Mouse (Mus musculus): Measurements from ENCODE around the gene Tubgcp5. TPM values are rescaled to one million over a fixed set of nuclear protein-coding genes. Genes with fewer than 3 reads are reported as not detected.

Gene Tubgcp5
- polyA plus RNA-seq, 1 experiment from 2014 or later = 39.0 TPM

- H3K27ac ChIP-seq = no peak overlapping the region
- H3K4me3 ChIP-seq = no peak overlapping the region
- no peak overlapping the region for H3K9ac ChIP-seq
- H3K4me2 ChIP-seq = no peak overlapping the region
- peaks cover 85% of the 10 kb centered on the region for H3K36me3 ChIP-seq (ENCODE audit: poor library complexity, severe bottlenecking)
- 97% methylated on average over 2 of the region's 2 CpGs for WGBS
- no peaks in the 10 kb centered on the region for H3K4me1 ChIP-seq
- no peaks in the 10 kb centered on the region for H3K27me3 ChIP-seq
- no peak for ATAC-seq
- no peaks in the 10 kb centered on the region for H3K9me3 ChIP-seq (replicated peaks)
Measured at GRCm38 (mm10) chr7:55809967-55810366, 16.0 kb downstream of the Tubgcp5 start.

GRCm38 (mm10) chr7:55824468-55824867, 30.5 kb downstream of the Tubgcp5 start:
- WGBS = 88% methylated on average over 5 of the region's 5 CpGs
- Histone ChIP-seq H3K4me3 (no peak overlapping the region), H3K27ac (no peak overlapping the region), H3K36me3 (ENCODE audit: poor library complexity, severe bottlenecking) (peaks cover 86% of the 10 kb centered on the region), H3K9ac (no peak overlapping the region), H3K9me3 (replicated peaks) (no peaks in the 10 kb centered on the region), H3K4me1 (no peaks in the 10 kb centered on the region), H3K27me3 (no peaks in the 10 kb centered on the region), H3K4me2 (no peak overlapping the region)
- ATAC-seq = no peak

DNA sequence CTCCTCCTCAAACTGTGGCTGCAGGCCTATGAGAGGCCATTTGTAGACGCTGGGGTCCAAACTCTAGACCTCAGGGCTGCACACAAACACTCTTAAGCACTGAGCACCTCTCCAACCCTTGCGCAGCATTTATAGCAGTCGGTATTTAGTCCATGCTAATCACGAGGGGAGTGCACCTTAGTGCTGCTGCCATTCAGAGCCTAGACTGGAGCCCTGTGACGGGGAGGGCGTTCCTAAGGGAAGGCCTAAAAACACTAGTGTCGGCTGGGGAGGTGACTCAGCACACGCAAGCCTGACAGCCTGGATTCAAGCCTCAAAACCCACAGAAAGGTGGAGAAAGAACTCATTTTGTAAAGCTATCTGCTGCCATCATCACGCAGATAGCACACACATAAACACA, 33.6 kb downstream of the Tubgcp5 start:
- H3K9me3 ChIP-seq (replicated peaks) = no peaks in the 10 kb centered on the region
- peaks cover 77% of the 10 kb centered on the region for H3K36me3 ChIP-seq (ENCODE audit: poor library complexity, severe bottlenecking)
- WGBS = 94% methylated on average over 9 of the region's 9 CpGs
- no peak overlapping the region for H3K4me2 ChIP-seq
- no peak overlapping the region for H3K4me3 ChIP-seq
- no peaks in the 10 kb centered on the region for H3K27me3 ChIP-seq
- H3K4me1 ChIP-seq = no peaks in the 10 kb centered on the region
- no peak overlapping the region for H3K27ac ChIP-seq
- no peak for ATAC-seq
- no peak overlapping the region for H3K9ac ChIP-seq

DNA sequence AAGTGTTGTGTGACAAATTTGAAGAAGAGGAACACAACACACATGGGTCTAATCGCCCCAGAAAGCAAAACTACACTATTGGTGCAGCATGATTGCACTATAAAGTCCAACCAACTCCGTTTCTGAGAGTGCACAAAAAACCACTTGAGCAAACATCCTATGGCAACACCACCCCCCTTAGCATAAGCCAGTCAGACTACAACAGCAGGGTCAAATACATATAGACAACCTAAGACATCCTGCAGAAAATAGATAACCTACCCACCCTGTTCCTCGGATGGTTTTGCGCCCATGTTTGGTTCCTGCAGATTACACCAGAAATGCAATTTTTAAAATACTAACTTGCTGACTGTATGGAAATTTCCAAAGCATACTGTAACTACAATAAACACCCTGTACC, 42.9 kb downstream of the Tubgcp5 start:
- Histone ChIP-seq H3K4me1 (peaks cover 6% of the 10 kb centered on the region), H3K9me3 (replicated peaks) (no peaks in the 10 kb centered on the region), H3K4me3 (no peak overlapping the region), H3K4me2 (no peak overlapping the region), H3K36me3 (ENCODE audit: poor library complexity, severe bottlenecking) (peaks cover 8% of the 10 kb centered on the region), H3K27ac (no peak overlapping the region), H3K27me3 (no peaks in the 10 kb centered on the region), H3K9ac (no peak overlapping the region)
- no peak for ATAC-seq
- 91% methylated on average over 4 of the region's 4 CpGs for WGBS

GRCm38 (mm10) chr7:55841445-55841844, 47.5 kb downstream of the Tubgcp5 start, which contains the start of gene Cyfip1:
Gene Cyfip1 (plus strand): TSS chr7:55841745.
- H3K36me3 ChIP-seq (ENCODE audit: poor library complexity, severe bottlenecking) = 0 out of 2 replicates have a peak, but pooled peaks cover 3% of the 10 kb centered on the region
- no peaks in the 10 kb centered on the region for H3K27me3 ChIP-seq
- peak within 1 kb of the TSS; percentile 92 for H3K9ac ChIP-seq
- no peaks in the 10 kb centered on the region for H3K9me3 ChIP-seq (replicated peaks)
- peak within 1 kb of the TSS; percentile 86 for H3K4me2 ChIP-seq
- ATAC-seq = peak; percentile 2
- peak within 1 kb of the TSS; percentile 92 for H3K27ac ChIP-seq
- WGBS = 44% methylated on average over 7 of the region's 7 CpGs
- peaks cover 16% of the 10 kb centered on the region for H3K4me1 ChIP-seq
- peak within 1 kb of the TSS; percentile 87 for H3K4me3 ChIP-seq

GRCm38 (mm10) chr7:55841977-55842503, 48.1 kb downstream of the Tubgcp5 start:
- peak overlapping the region; percentile 87 for H3K4me3 ChIP-seq
- no peaks in the 10 kb centered on the region for H3K9me3 ChIP-seq (replicated peaks)
- peak overlapping the region; percentile 92 for H3K9ac ChIP-seq
- 0 out of 2 replicates have a peak, but pooled peaks cover 3% of the 10 kb centered on the region for H3K36me3 ChIP-seq (ENCODE audit: poor library complexity, severe bottlenecking)
- peak; percentile 92 for ATAC-seq
- peak overlapping the region; percentile 92 for H3K27ac ChIP-seq
- H3K27me3 ChIP-seq = no peaks in the 10 kb centered on the region
- under 1% methylated on average over 30 of the region's 47 CpGs for WGBS
- H3K4me1 ChIP-seq = peaks cover 16% of the 10 kb centered on the region
- H3K4me2 ChIP-seq = peak overlapping the region; percentile 86

DNA sequence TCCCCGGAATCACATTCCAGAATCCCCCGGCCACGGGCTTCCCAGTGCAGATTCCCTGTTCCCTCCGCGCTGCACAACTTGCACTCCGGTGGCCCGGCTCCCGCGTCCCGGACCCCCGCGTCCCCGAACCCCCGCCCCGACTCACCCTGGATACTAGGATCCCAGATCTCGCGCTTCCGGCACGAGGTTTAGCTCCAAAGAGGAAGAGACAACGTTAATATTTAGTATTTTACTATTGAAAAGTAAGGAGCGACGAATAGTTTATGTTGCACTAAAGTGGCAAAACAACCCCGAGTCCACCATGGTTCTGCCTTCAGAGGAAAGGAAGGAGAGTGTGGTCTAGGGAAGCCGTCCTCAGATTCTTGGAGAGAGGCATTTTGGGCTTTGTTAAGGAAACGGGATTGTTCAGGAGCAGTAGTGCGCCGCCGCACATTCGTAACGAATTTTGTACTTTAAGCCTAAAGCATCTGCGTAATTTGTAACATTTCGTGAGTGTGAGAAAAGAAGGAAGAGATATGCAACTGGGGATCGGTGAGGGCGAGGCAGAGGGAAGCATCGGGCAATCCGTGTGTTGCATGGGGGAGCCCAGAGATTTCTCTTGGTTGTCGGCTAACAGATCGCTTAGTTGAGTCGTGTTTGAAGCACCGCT, 48.7 kb downstream of the Tubgcp5 start:
- peaks cover 16% of the 10 kb centered on the region for H3K4me1 ChIP-seq
- peak overlapping the region; percentile 92 for H3K9ac ChIP-seq
- ATAC-seq = peak; percentile 59
- H3K9me3 ChIP-seq (replicated peaks) = no peaks in the 10 kb centered on the region
- H3K27me3 ChIP-seq = no peaks in the 10 kb centered on the region
- WGBS = under 1% methylated on average over 40 of the region's 40 CpGs
- H3K4me2 ChIP-seq = peak overlapping the region; percentile 86
- peak overlapping the region; percentile 92 for H3K27ac ChIP-seq
- H3K36me3 ChIP-seq (ENCODE audit: poor library complexity, severe bottlenecking) = 0 out of 2 replicates have a peak, but pooled peaks cover 3% of the 10 kb centered on the region
- H3K4me3 ChIP-seq = peak overlapping the region; percentile 87

DNA sequence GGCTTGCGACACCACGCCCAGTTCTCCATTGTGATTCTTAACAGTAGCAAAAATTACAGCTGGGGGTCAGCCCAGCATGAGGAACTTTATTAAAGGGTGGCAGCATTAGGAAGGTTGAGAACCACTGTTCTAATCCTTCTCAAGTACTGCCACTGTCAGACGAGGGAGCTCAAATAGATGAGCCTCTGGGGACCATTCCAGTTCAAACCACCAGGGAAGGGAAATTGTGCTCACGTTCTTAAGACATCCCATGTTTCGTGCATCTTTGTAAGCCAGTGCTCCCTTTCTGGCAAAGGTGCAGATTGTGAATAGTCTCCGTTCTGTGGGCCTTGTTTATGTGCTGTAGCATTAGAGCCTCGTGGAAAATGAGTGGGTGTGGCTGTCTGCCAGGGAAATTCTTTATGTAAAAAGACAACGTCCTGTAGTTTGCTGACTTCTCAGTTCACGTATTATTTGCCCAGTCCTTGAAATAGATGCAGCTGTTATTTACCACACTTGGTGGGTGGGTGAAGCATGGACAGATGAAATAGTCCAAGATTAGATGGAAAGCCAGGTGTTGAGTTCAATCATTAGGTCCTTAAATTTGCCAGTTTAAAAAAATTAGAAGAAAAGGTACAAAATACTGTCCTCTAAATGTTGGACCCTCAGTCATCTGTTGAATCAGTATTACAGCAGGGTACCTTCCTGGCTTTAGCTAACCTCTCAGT, 52.8 kb downstream of the Tubgcp5 start:
- no peak for ATAC-seq
- Histone ChIP-seq H3K9ac (no peak overlapping the region), H3K27ac (no peak overlapping the region), H3K36me3 (ENCODE audit: poor library complexity, severe bottlenecking) (0 out of 2 replicates have a peak, but pooled peaks cover 3% of the 10 kb centered on the region), H3K4me2 (no peak overlapping the region), H3K27me3 (no peaks in the 10 kb centered on the region), H3K9me3 (replicated peaks) (no peaks in the 10 kb centered on the region), H3K4me1 (peaks cover 27% of the 10 kb centered on the region), H3K4me3 (no peak overlapping the region)
- WGBS = 67% methylated on average over 9 of the region's 9 CpGs

- peak overlapping the region; percentile 18 for H3K4me3 ChIP-seq
- peak overlapping the region; percentile 70 for H3K27ac ChIP-seq
- no peaks in the 10 kb centered on the region for H3K9me3 ChIP-seq (replicated peaks)
- peaks cover 16% of the 10 kb centered on the region for H3K4me1 ChIP-seq
- H3K9ac ChIP-seq = peak overlapping the region; percentile 60
- no peaks in the 10 kb centered on the region for H3K27me3 ChIP-seq
- ATAC-seq = peak; percentile 83
- no peaks in the 10 kb centered on the region for H3K36me3 ChIP-seq (ENCODE audit: poor library complexity, severe bottlenecking)
- 5% methylated on average over 14 of the region's 14 CpGs for WGBS
- H3K4me2 ChIP-seq = peak overlapping the region; percentile 51
Measured at GRCm38 (mm10) chr7:55849948-55850571, 56.1 kb downstream of the Tubgcp5 start.

- Histone ChIP-seq H3K27me3 (no peaks in the 10 kb centered on the region), H3K4me3 (no peak overlapping the region), H3K27ac (no peak overlapping the region), H3K9me3 (replicated peaks) (no peaks in the 10 kb centered on the region), H3K9ac (no peak overlapping the region), H3K4me1 (peaks cover 16% of the 10 kb centered on the region), H3K4me2 (no peak overlapping the region), H3K36me3 (ENCODE audit: poor library complexity, severe bottlenecking) (no peaks in the 10 kb centered on the region)
- 94% methylated on average over 3 of the region's 3 CpGs for WGBS
- no peak for ATAC-seq
Measured at GRCm38 (mm10) chr7:55852787-55853186, 58.8 kb downstream of the Tubgcp5 start.

DNA sequence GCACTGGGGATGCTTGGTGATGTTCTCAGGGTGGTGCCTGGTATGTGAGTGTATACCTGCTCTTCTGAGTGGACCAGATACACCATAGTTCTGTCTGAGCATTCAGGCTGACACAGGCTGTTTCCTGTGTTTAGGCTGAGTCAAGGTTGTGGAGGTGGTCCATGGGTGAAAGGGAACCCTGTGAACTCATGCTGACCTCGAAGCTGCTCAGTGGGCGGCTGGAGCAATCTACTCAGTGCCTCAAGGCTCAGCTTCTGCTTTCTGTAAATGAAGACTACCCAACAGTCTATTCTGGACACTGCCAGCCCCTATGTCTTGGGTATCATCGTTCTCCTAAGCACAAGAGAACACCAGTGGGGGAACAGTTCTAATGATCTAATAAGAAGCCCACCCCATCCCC, 61.6 kb downstream of the Tubgcp5 start:
- H3K27ac ChIP-seq = no peak overlapping the region
- no peaks in the 10 kb centered on the region for H3K27me3 ChIP-seq
- H3K36me3 ChIP-seq (ENCODE audit: poor library complexity, severe bottlenecking) = no peaks in the 10 kb centered on the region
- no peak overlapping the region for H3K4me3 ChIP-seq
- WGBS = 86% methylated on average over 3 of the region's 3 CpGs
- no peak overlapping the region for H3K9ac ChIP-seq
- H3K9me3 ChIP-seq (replicated peaks) = no peaks in the 10 kb centered on the region
- no peak for ATAC-seq
- no peak overlapping the region for H3K4me2 ChIP-seq
- 0 out of 2 replicates have a peak, but pooled peaks cover 3% of the 10 kb centered on the region for H3K4me1 ChIP-seq

- Histone ChIP-seq H3K27ac (no peak overlapping the region), H3K4me2 (no peak overlapping the region), H3K4me1 (no peaks in the 10 kb centered on the region), H3K27me3 (no peaks in the 10 kb centered on the region), H3K36me3 (ENCODE audit: poor library complexity, severe bottlenecking) (no peaks in the 10 kb centered on the region), H3K9ac (no peak overlapping the region), H3K9me3 (replicated peaks) (no peaks in the 10 kb centered on the region), H3K4me3 (no peak overlapping the region)
- WGBS = 96% methylated on average over 4 of the region's 4 CpGs
- ATAC-seq = no peak
Measured at GRCm38 (mm10) chr7:55856741-55857140, 62.8 kb downstream of the Tubgcp5 start.
